Mouse (Mus musculus): ENCODE results near the gene 4930548H24Rik. TPM values are rescaled to one million over a fixed set of nuclear protein-coding genes. Genes with fewer than 3 reads are reported as not detected.

The 4930548H24Rik gene
- total RNA-seq, 2 experiments from 2014 or later: 0.14 TPM; not detected in 1

GRCm38 (mm10) chr5:31535228-31535627 is 49.7 kb downstream of the 4930548H24Rik start:
- intact Hi-C loops (cut with DNase I): no loop called here
- no peak for DNase-seq

Other genes with a start within 250 kb of the 4930548H24Rik start
- 10 to 100 TPM; 85.4 to 88.1 TPM for gene Nrbp1, start 244.9 kb upstream of the 4930548H24Rik start, total RNA-seq (2021)
- not detected for gene Gm9970, start 244.5 kb upstream of the 4930548H24Rik start, total RNA-seq (2021)
- gene Krtcap3, start 234.0 kb upstream of the 4930548H24Rik start, total RNA-seq (2021): 1 to 10 TPM; 1.7 to 2.7 TPM
- gene Ift172, start 194.6 kb upstream of the 4930548H24Rik start, total RNA-seq (2021): 10 to 100 TPM; 36.8 to 43.6 TPM
- gene Fndc4, start 189.7 kb upstream of the 4930548H24Rik start, total RNA-seq (2021): 1 to 10 TPM; 1.6 to 3.7 TPM
- not detected for gene Gckr, start 188.3 kb upstream of the 4930548H24Rik start, total RNA-seq (2021)
- 10 to 100 TPM; 23.0 to 24.0 TPM for gene Zfp512, start 33.3 kb upstream of the 4930548H24Rik start, total RNA-seq (2021)
- 10 to 100 TPM; 24.7 to 26.0 TPM for gene Gpn1, start 9.0 kb downstream of the 4930548H24Rik start, total RNA-seq (2021)
- 10 to 100 TPM; 19.8 to 22.8 TPM for gene Slc4a1ap, start 41.3 kb downstream of the 4930548H24Rik start, total RNA-seq (2021)
- 10 to 100 TPM; 13.5 to 13.6 TPM for gene Supt7l, start 42.1 kb downstream of the 4930548H24Rik start, total RNA-seq (2021)
- gene Mrpl33, start 111.2 kb downstream of the 4930548H24Rik start, total RNA-seq (2021): 100 to 1,000 TPM; 314 to 335 TPM
- gene Rbks, start 211.9 kb downstream of the 4930548H24Rik start, total RNA-seq (2021): 1 to 10 TPM; 3.2 to 3.4 TPM
- 10 to 100 TPM; 31.6 to 37.3 TPM for gene Babam2, start 211.9 kb downstream of the 4930548H24Rik start, total RNA-seq (2021)